Mouse (Mus musculus): ENCODE results near the gene Scn10a. TPM values are rescaled to one million over a fixed set of nuclear protein-coding genes. Genes with fewer than 3 reads are reported as not detected.
A peak's percentile ranks its signal among the peaks of the same experiment; 100 is the strongest.

The Scn10a gene
- total and polyA plus RNA-seq, 3 experiments: not detected

DNA sequence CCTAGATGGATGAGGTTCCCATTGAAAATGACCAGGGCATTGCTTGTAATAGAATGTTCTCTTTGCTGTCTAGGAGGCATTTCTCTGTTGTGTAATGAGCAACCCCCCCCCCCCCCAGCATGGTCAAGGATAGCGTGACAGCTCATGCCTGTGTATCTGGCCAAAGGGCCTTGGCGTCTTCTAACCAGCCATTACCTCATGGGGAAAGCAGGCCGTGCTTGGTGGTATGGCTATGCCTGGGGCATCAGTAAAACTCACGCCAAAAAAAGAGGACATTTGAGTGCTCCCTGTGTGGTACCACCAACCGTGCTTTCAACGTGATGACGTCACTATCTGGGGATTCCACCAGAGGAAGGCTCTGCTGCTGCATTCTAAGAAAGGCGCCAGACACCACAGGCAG lies 28.1 kb downstream of the Scn10a start:
- TF ChIP-seq MAX (IDR thresholded peaks at IDR 0.05; ENCODE audit: low read length) (no peak), USF1 (IDR thresholded peaks at IDR 0.05; ENCODE audit: low read depth, low read length) (no peak), NELFE (IDR thresholded peaks at IDR 0.05; ENCODE audit: low read depth, low read length) (no peak), HCFC1 (IDR thresholded peaks at IDR 0.05; ENCODE audit: low read depth, low read length) (no peak), IRF4 (IDR thresholded peaks at IDR 0.05; ENCODE audit: low read depth, low read length) (no peak), MAFK (IDR thresholded peaks at IDR 0.05; ENCODE audit: insufficient replicate concordance, low read length) (no peak), TCF12 (IDR thresholded peaks at IDR 0.05; ENCODE audit: low read depth, low read length) (no peak), MEF2A (IDR thresholded peaks at IDR 0.05; ENCODE audit: borderline replicate concordance, low read depth, low read length) (no peak), E2F4 (IDR thresholded peaks at IDR 0.05; ENCODE audit: insufficient replicate concordance, low read depth, low read length) (no peak), CHD2 (IDR thresholded peaks at IDR 0.05; ENCODE audit: low read length) (no peak), MXI1 (IDR thresholded peaks at IDR 0.05; ENCODE audit: low read depth, low read length) (no peak), NRF1 (IDR thresholded peaks at IDR 0.05; ENCODE audit: low read depth, low read length) (no peak), ELF1 (IDR thresholded peaks at IDR 0.05; ENCODE audit: low read depth, low read length) (no peak), ETS1 (conservative IDR thresholded peaks at IDR 0.05; ENCODE audit: low read depth, low read length) (no peak), POLR2AphosphoS2 (IDR thresholded peaks at IDR 0.05; ENCODE audit: low read depth, low read length) (no peak), ZC3H11A (IDR thresholded peaks at IDR 0.05; ENCODE audit: low read depth, low read length) (no peak), ZMIZ1 (IDR thresholded peaks at IDR 0.05; ENCODE audit: low read depth, low read length) (no peak)
- Histone ChIP-seq H3K9me3 (replicated peaks; ENCODE audit: low read length) (peaks cover 5% of the 10 kb centered on the region), H3K4me1 (ENCODE audit: control insufficient read depth in 1 of 2, insufficient read depth in 2 of 2) (peaks cover 0 to 6% of the 10 kb centered on the region in 2 experiments; a peak in 2 of 4 replicates), H3K27ac (ENCODE audit: insufficient read depth, low read depth) (no peak overlapping the region), H3K4me3 (replicated peaks in 1 of 3; ENCODE audit: low read depth in 2 of 3, low read length in 2 of 3, poor library complexity in 1 of 3) (no peak overlapping the region), H3K36me3 (replicated peaks in 1 of 2; ENCODE audit: control insufficient read depth in 1 of 2, insufficient read depth in 1 of 2, low read length in 1 of 2) (no peaks in the 10 kb centered on the region), H3K79me2 (replicated peaks; ENCODE audit: control insufficient read depth, extremely low read depth, insufficient read depth, poor library complexity, severe bottlenecking) (no peaks in the 10 kb centered on the region), H3K27me3 (replicated peaks) (peaks cover 42% of the 10 kb centered on the region), H3K9ac (ENCODE audit: insufficient read depth, low read depth) (no peak overlapping the region), H3K4me2 (ENCODE audit: insufficient read depth, low read depth, poor library complexity, severe bottlenecking) (no peak overlapping the region)
- in situ Hi-C loops (cut with MboI; ENCODE audit: low pct_ligation_motif_present, low pct_unique_long_range_greater_than_20kb, low sequenced_read_pairs) (no loop called here), dilution Hi-C loops (cut with MboI; ENCODE audit: extremely low pct_ligation_motif_present, extremely low pct_unique_long_range_greater_than_20kb, low sequenced_read_pairs) (no loop called here)
- peak; percentile 1 for DNase-seq (ENCODE audit: extremely low read depth)

GRCm38 (mm10) chr9:119687893-119688292 lies 31.2 kb downstream of the Scn10a start:
- Histone ChIP-seq H3K4me1 (ENCODE audit: control insufficient read depth in 1 of 2, insufficient read depth in 2 of 2) (peaks cover 0 to 6% of the 10 kb centered on the region in 2 experiments; a peak in 2 of 4 replicates), H3K9me3 (replicated peaks; ENCODE audit: low read length) (peaks cover 5% of the 10 kb centered on the region), H3K9ac (ENCODE audit: insufficient read depth, low read depth) (no peak overlapping the region), H3K27me3 (replicated peaks) (peaks cover 32% of the 10 kb centered on the region), H3K79me2 (replicated peaks; ENCODE audit: control insufficient read depth, extremely low read depth, insufficient read depth, poor library complexity, severe bottlenecking) (no peaks in the 10 kb centered on the region), H3K4me2 (ENCODE audit: insufficient read depth, low read depth, poor library complexity, severe bottlenecking) (no peak overlapping the region), H3K4me3 (replicated peaks in 1 of 3; ENCODE audit: low read depth in 2 of 3, low read length in 2 of 3, poor library complexity in 1 of 3) (no peak overlapping the region), H3K36me3 (replicated peaks in 1 of 2; ENCODE audit: control insufficient read depth in 1 of 2, insufficient read depth in 1 of 2, low read length in 1 of 2) (no peaks in the 10 kb centered on the region), H3K27ac (ENCODE audit: insufficient read depth, low read depth) (no peak overlapping the region)
- in situ Hi-C loops (cut with MboI; ENCODE audit: low pct_ligation_motif_present, low pct_unique_long_range_greater_than_20kb, low sequenced_read_pairs) (no loop called here), dilution Hi-C loops (cut with MboI; ENCODE audit: extremely low pct_ligation_motif_present, extremely low pct_unique_long_range_greater_than_20kb, low sequenced_read_pairs) (no loop called here)
- no peak for TF ChIP-seq POLR2AphosphoS2 (IDR thresholded peaks at IDR 0.05; ENCODE audit: low read depth, low read length)
- TF ChIP-seq JUN (IDR thresholded peaks at IDR 0.05; ENCODE audit: insufficient read depth, low read depth, low read length): no peak
- no peak for TF ChIP-seq BHLHE40 (IDR thresholded peaks at IDR 0.05; ENCODE audit: low read depth, low read length)
- no peak for TF ChIP-seq USF1 (IDR thresholded peaks at IDR 0.05; ENCODE audit: low read depth, low read length)
- DNase-seq (ENCODE audit: extremely low read depth): no peak
